Mouse (Mus musculus) bone marrow macrophage, adult 2 months (primary cell): Measurements from ENCODE around the gene Cmas.

ENCODE experiments used
- CTCF ChIP-seq: IDR thresholded peaks from 2 replicates; pipeline ENCODE4 v1.5.1; 2012; ENCODE audit warnings: low read depth, mild to moderate bottlenecking, low read length, moderate library complexity
- POLR2A ChIP-seq: IDR thresholded peaks from 2 replicates; pipeline ENCODE4 v1.6.1; 2012; ENCODE audit warnings: mild to moderate bottlenecking, low read depth, low read length, borderline replicate concordance

DNA sequence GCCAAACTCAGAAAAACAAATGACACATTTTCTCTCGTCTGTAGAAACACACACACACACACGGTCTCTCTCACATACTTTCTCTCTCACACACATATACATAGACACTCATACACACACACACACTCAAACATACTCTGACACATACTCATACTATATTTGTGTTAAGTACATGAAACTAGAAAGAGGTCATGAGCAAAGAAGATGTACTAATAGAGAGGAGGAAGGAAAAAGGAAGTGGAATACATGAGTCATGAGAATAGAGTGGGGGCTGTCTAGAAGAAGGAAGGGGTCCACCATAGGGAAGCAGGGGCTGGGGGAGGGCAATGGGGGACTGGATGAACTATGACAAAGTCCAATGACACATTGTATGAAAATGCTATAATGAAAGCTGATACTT, 9.3 kb upstream of the Cmas start:
- TF ChIP-seq CTCF = no peak
- TF ChIP-seq POLR2A = no peak
